Comparison of ENCODE assay signal across 8 mouse cellular contexts in the genomic region with DNA sequence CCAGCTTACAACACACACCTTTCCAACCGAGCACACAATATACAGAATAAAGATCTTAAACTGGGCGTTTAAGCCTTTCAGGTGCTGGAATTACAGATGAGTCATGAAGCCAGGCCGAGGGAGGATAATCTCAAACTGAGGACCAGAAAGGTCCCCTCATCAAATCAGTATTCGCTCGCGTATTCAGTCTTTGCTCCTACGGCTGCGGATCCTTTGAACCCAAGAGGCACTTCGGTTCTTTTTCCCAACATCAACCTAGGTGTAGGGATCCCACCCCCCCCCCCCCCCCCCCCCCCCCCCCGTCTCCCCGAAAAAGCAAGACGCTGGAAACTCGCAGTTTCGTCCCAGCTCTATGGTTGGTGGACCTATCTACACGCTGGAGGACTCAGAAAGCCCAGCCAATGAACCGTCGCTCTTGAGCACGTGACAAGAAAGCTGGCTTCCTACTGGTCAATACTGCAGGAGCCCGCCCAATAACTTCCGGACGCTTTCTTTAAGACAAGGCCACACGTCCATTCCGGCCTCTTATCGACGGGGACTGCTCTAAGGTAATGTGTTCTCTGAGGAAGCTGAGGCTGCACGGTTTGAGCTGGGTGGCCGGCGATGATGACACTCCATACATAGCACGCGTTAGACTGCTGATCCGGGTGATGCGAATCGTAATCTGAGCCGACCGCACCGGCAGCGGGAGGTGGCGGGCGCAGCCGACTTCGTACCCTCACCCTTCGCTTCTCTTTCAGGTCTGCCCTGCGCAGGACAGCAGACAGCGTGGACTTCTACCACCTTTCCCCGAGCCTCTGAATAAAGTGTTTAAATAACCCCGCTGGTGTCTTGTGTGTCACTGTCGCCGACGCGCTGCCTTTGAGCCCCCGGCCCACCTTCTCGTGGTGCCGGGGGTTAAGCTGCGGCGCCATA. TPM values are rescaled to one million over a fixed set of nuclear protein-coding genes. Genes with fewer than 3 reads are reported as not detected.
DNase-seq lines count a peak whose midpoint lies in the region; ATAC-seq and TF ChIP-seq lines count a peak whose summit lies in the region.

No protein-coding gene starts in this region.

- H3K9me3 ChIP-seq in E14TG2a.4 (ENCODE audit: low read length), result no peaks in the 10 kb centered on the region
- no peaks in the 10 kb centered on the region for H3K9me3 ChIP-seq in forebrain, embryonic 12.5 days
- H3K9me3 ChIP-seq in heart, postnatal 0 days (replicated peaks; ENCODE audit: control insufficient read depth, low read length), result no peaks in the 10 kb centered on the region
- H3K9me3 ChIP-seq in liver, embryonic 16.5 days (replicated peaks; ENCODE audit: control insufficient read depth, low read length), result no peaks in the 10 kb centered on the region
- H3K9me3 ChIP-seq in neural tube, embryonic 13.5 days, result no peaks in the 10 kb centered on the region

- peak overlapping the region; percentile 99 for H3K27ac ChIP-seq in forebrain, embryonic 12.5 days
- H3K27ac ChIP-seq in heart, postnatal 0 days (ENCODE audit: low read depth), result peak overlapping the region; percentile 97
- peak overlapping the region; percentile 95 for H3K27ac ChIP-seq in liver, embryonic 16.5 days (ENCODE audit: low read length)
- H3K27ac ChIP-seq in neural tube, embryonic 13.5 days (replicated peaks), result peak overlapping the region; percentile 98
- peak overlapping the region; percentile 95 for H3K27ac ChIP-seq in testis, adult 2 months (ENCODE audit: control insufficient read depth, insufficient read depth, low read depth, low read length)

- WGBS in forebrain, embryonic 12.5 days, result under 1% methylated on average over 51 of the region's 55 CpGs
- WGBS in heart, postnatal 0 days, result under 1% methylated on average over 51 of the region's 55 CpGs
- WGBS in liver, embryonic 16.5 days (ENCODE audit: insufficient replicate concordance), result under 1% methylated on average over 55 of the region's 55 CpGs
- under 1% methylated on average over 54 of the region's 55 CpGs for WGBS in neural tube, embryonic 13.5 days

- no peaks in the 10 kb centered on the region for H3K27me3 ChIP-seq in E14TG2a.4 (ENCODE audit: insufficient read depth, low read length)
- no peaks in the 10 kb centered on the region for H3K27me3 ChIP-seq in forebrain, embryonic 12.5 days
- no peaks in the 10 kb centered on the region for H3K27me3 ChIP-seq in heart, postnatal 0 days (ENCODE audit: control insufficient read depth, insufficient read depth, low read length)
- no peaks in the 10 kb centered on the region for H3K27me3 ChIP-seq in liver, embryonic 16.5 days (ENCODE audit: control insufficient read depth, insufficient read depth, low read depth, low read length)
- no peaks in the 10 kb centered on the region for H3K27me3 ChIP-seq in neural tube, embryonic 13.5 days
- H3K27me3 ChIP-seq in testis, adult 2 months (ENCODE audit: control insufficient read depth, insufficient read depth, low read length), result no peaks in the 10 kb centered on the region

- peaks cover 4% of the 10 kb centered on the region for H3K36me3 ChIP-seq in E14TG2a.4 (ENCODE audit: insufficient read depth, low read length)
- H3K36me3 ChIP-seq in forebrain, embryonic 12.5 days (replicated peaks), result no peaks in the 10 kb centered on the region
- H3K36me3 ChIP-seq in heart, postnatal 0 days (replicated peaks; ENCODE audit: control insufficient read depth, insufficient read depth, low read length), result no peaks in the 10 kb centered on the region
- no peaks in the 10 kb centered on the region for H3K36me3 ChIP-seq in liver, embryonic 16.5 days (ENCODE audit: control insufficient read depth, insufficient read depth)
- H3K36me3 ChIP-seq in neural tube, embryonic 13.5 days, result no peaks in the 10 kb centered on the region
- H3K36me3 ChIP-seq in testis, adult 2 months (ENCODE audit: control insufficient read depth, insufficient read depth, low read length), result no peaks in the 10 kb centered on the region

- H3K4me1 ChIP-seq in E14TG2a.4 (replicated peaks; ENCODE audit: low read depth, low read length), result peaks cover 45% of the 10 kb centered on the region
- peaks cover 11% of the 10 kb centered on the region for H3K4me1 ChIP-seq in forebrain, embryonic 12.5 days
- H3K4me1 ChIP-seq in heart, postnatal 0 days (ENCODE audit: control insufficient read depth, insufficient read depth), result peaks cover 5% of the 10 kb centered on the region; the same call in 1 of the 2 replicates
- peaks cover 11% of the 10 kb centered on the region for H3K4me1 ChIP-seq in liver, embryonic 16.5 days (ENCODE audit: control insufficient read depth, low read depth, low read length)
- peaks cover 20% of the 10 kb centered on the region for H3K4me1 ChIP-seq in neural tube, embryonic 13.5 days (replicated peaks)
- peaks cover 3% of the 10 kb centered on the region for H3K4me1 ChIP-seq in testis, adult 2 months (ENCODE audit: control insufficient read depth, insufficient read depth, low read length)

- 0 out of 2 replicates have a peak, but pooled peaks have one; percentile 22 for TF ChIP-seq EP300 in heart, postnatal 0 days (IDR thresholded peaks at IDR 0.05; ENCODE audit: low read depth)

- peak overlapping the region; percentile 97 for H3K9ac ChIP-seq in forebrain, embryonic 12.5 days
- peak overlapping the region; percentile 86 for H3K9ac ChIP-seq in heart, postnatal 0 days (replicated peaks; ENCODE audit: low read depth, low read length)
- peak overlapping the region; percentile 94 for H3K9ac ChIP-seq in liver, embryonic 16.5 days (ENCODE audit: low read depth, low read length)
- H3K9ac ChIP-seq in neural tube, embryonic 13.5 days, result peak overlapping the region; percentile 100

- peak overlapping the region; percentile 74 for H3K4me2 ChIP-seq in forebrain, embryonic 12.5 days
- peak overlapping the region; percentile 77 for H3K4me2 ChIP-seq in heart, postnatal 0 days (ENCODE audit: low read depth, low read length)
- peak overlapping the region; percentile 92 for H3K4me2 ChIP-seq in liver, embryonic 16.5 days (ENCODE audit: low read depth, low read length)
- H3K4me2 ChIP-seq in neural tube, embryonic 13.5 days, result peak overlapping the region; percentile 81

- peak overlapping the region; percentile 97 for H3K4me3 ChIP-seq in E14TG2a.4 (replicated peaks; ENCODE audit: low read length)
- H3K4me3 ChIP-seq in forebrain, embryonic 12.5 days (replicated peaks), result peak overlapping the region; percentile 74
- peak overlapping the region; percentile 71 for H3K4me3 ChIP-seq in heart, postnatal 0 days (ENCODE audit: low read depth, low read length)
- peak overlapping the region; percentile 89 for H3K4me3 ChIP-seq in liver, embryonic 16.5 days (ENCODE audit: low read depth, low read length)
- H3K4me3 ChIP-seq in neural tube, embryonic 13.5 days, result peak overlapping the region; percentile 94
- H3K4me3 ChIP-seq in testis, adult 2 months (ENCODE audit: control insufficient read depth, low read depth, low read length), result peak overlapping the region; percentile 93

- DNase-seq in c-Kit-positive CD71-positive TER-119-positive erythroid progenitor cells, embryonic 14.5 days (ENCODE audit: low spot score), result peak; percentile 98
- peak; percentile 99 for DNase-seq in heart, postnatal 0 days (ENCODE audit: low spot score)
- DNase-seq in kidney, postnatal 4 days, result peak; percentile 92 to 95

- TF ChIP-seq POLR2A in testis, adult 2 months (IDR thresholded peaks at IDR 0.05; ENCODE audit: control insufficient read depth, low read depth, low read length), result peak; percentile 100

- ATAC-seq in forebrain, embryonic 12.5 days (ENCODE audit: low FRiP score), result peak; percentile 98
- ATAC-seq in heart, postnatal 0 days (ENCODE audit: insufficient read depth, low read depth), result peak; percentile 98
- peak; percentile 98 for ATAC-seq in liver, embryonic 16.5 days (ENCODE audit: low read depth)
- peak; percentile 99 for ATAC-seq in neural tube, embryonic 13.5 days (ENCODE audit: low read depth)

- TF ChIP-seq CTCF in E14TG2a.4 (conservative IDR thresholded peaks at IDR 0.05; ENCODE audit: low read length), result no peak
- no peak for TF ChIP-seq CTCF in heart, postnatal 0 days (IDR thresholded peaks at IDR 0.05; ENCODE audit: low read depth)
- TF ChIP-seq CTCF in testis, adult 2 months (IDR thresholded peaks at IDR 0.05; ENCODE audit: control insufficient read depth, insufficient read depth, insufficient replicate concordance, low read depth, low read length), result no peak

RNA-seq across cellular contexts. Expression of a gene that starts 13.0 kb away (rescaled TPM):
- polyA plus RNA-seq in forebrain, embryonic 12.5 days (2016; fragmentation: Nextera tagmentation; extraction: Ambion mirVana), result 6.6 and 8.6 TPM in 2 replicates
- total RNA-seq in heart, postnatal 0 days (2014; rRNA removed; ENCODE audit: low replicate concordance), result 5.0 and 8.1 TPM in 2 replicates
- polyA plus RNA-seq in heart, postnatal 0 days (2015; fragmentation: Nextera tagmentation; extraction: Ambion mirVana), result 2.0 and 2.6 TPM in 2 replicates
- 4.7 and 5.2 TPM in 2 replicates for polyA plus RNA-seq in liver, embryonic 16.5 days (2015; fragmentation: Nextera tagmentation; extraction: Ambion mirVana)
- 5.7 and 6.4 TPM in 2 replicates for polyA plus RNA-seq in neural tube, embryonic 13.5 days (2015; fragmentation: Nextera tagmentation; extraction: Ambion mirVana)
- 6.6 and 7.3 TPM in 2 replicates for polyA plus RNA-seq in testis, adult 2 months (2012; rRNA removed)

Comparison
In these comparisons a context has a peak if more than half of its experiments do, and no peak if none do; other contexts are left out.
1. Peak in every context shown above with its lines: DNase-seq, ATAC-seq, H3K4me3 ChIP-seq and H3K27ac ChIP-seq.